Mouse (Mus musculus): ENCODE measurements at regions not wholly inside any gene's neighbourhood (a gene's known extent, or its start where the extent isn't known, plus 50 kb on each side); places are given as distances from the start of the nearest gene placed in this dataset.

- Histone ChIP-seq H3K27ac (ENCODE audit: low read depth, low read length) (no peak overlapping the region), H3K9ac (ENCODE audit: low read length) (no peak overlapping the region), H3K9me3 (ENCODE audit: control insufficient read depth, low read length) (no peaks in the 10 kb centered on the region), H3K27me3 (ENCODE audit: control insufficient read depth, insufficient read depth, low read length) (no peaks in the 10 kb centered on the region), H3K4me3 (ENCODE audit: low read depth, low read length) (no peak overlapping the region), H3K36me3 (ENCODE audit: control insufficient read depth, insufficient read depth, low read length) (no peaks in the 10 kb centered on the region), H3K4me2 (ENCODE audit: low read depth) (no peak overlapping the region), H3K4me1 (ENCODE audit: control insufficient read depth, insufficient read depth, low read length) (no peaks in the 10 kb centered on the region)
- DNase-seq (ENCODE audit: low spot score) = no peak
- WGBS = 87% methylated on average over 1 of the region's 1 CpGs
- no peak for ATAC-seq (ENCODE audit: insufficient read depth, low FRiP score, low TSS enrichment)
Measured at GRCm38 (mm10) chr15:70606896-70607295, 3227.5 kb upstream of the Gm6569 start.

- ATAC-seq (ENCODE audit: insufficient read depth, low FRiP score, low TSS enrichment) = no peak
- Histone ChIP-seq H3K36me3 (ENCODE audit: control insufficient read depth, insufficient read depth, low read length) (no peaks in the 10 kb centered on the region), H3K9me3 (ENCODE audit: control insufficient read depth, low read length) (no peaks in the 10 kb centered on the region), H3K9ac (ENCODE audit: low read length) (no peak overlapping the region), H3K27ac (ENCODE audit: low read depth, low read length) (no peak overlapping the region), H3K4me1 (ENCODE audit: control insufficient read depth, insufficient read depth, low read length) (no peaks in the 10 kb centered on the region), H3K4me3 (ENCODE audit: low read depth, low read length) (no peak overlapping the region), H3K4me2 (ENCODE audit: low read depth) (no peak overlapping the region), H3K27me3 (ENCODE audit: control insufficient read depth, insufficient read depth, low read length) (no peaks in the 10 kb centered on the region)
- WGBS = 60% methylated on average over 2 of the region's 2 CpGs
- DNase-seq (ENCODE audit: low spot score) = no peak
Measured at GRCm38 (mm10) chr15:70618131-70618674, 3216.2 kb upstream of the Gm6569 start.

- 83% methylated on average over 2 of the region's 2 CpGs for WGBS
- H3K4me1 ChIP-seq (ENCODE audit: control insufficient read depth, insufficient read depth, low read length) = no peaks in the 10 kb centered on the region
- no peak overlapping the region for H3K4me3 ChIP-seq (ENCODE audit: low read depth, low read length)
- no peak overlapping the region for H3K4me2 ChIP-seq (ENCODE audit: low read depth)
- H3K36me3 ChIP-seq (ENCODE audit: control insufficient read depth, insufficient read depth, low read length) = no peaks in the 10 kb centered on the region
- no peak overlapping the region for H3K27ac ChIP-seq (ENCODE audit: low read depth, low read length)
- H3K27me3 ChIP-seq (ENCODE audit: control insufficient read depth, insufficient read depth, low read length) = no peaks in the 10 kb centered on the region
- no peak overlapping the region for H3K9ac ChIP-seq (ENCODE audit: low read length)
- DNase-seq (ENCODE audit: low spot score) (no peak), ATAC-seq (ENCODE audit: insufficient read depth, low FRiP score, low TSS enrichment) (no peak)
- H3K9me3 ChIP-seq (ENCODE audit: control insufficient read depth, low read length) = no peaks in the 10 kb centered on the region
Measured at GRCm38 (mm10) chr15:70641051-70641552, 3193.3 kb upstream of the Gm6569 start.

GRCm38 (mm10) chr15:70644447-70645202, 3189.7 kb upstream of the Gm6569 start:
- H3K4me3 ChIP-seq (ENCODE audit: low read depth, low read length) = no peak overlapping the region
- 0 out of 2 replicates have a peak overlapping the region, but pooled peaks have one; percentile 10 for H3K27ac ChIP-seq (ENCODE audit: low read depth, low read length)
- H3K9me3 ChIP-seq (ENCODE audit: control insufficient read depth, low read length) = no peaks in the 10 kb centered on the region
- DNase-seq (ENCODE audit: low spot score) (no peak), ATAC-seq (ENCODE audit: insufficient read depth, low FRiP score, low TSS enrichment) (peak; percentile 72; the same call in 1 of the 2 replicates)
- no peak overlapping the region for H3K9ac ChIP-seq (ENCODE audit: low read length)
- H3K4me2 ChIP-seq (ENCODE audit: low read depth) = no peak overlapping the region
- H3K27me3 ChIP-seq (ENCODE audit: control insufficient read depth, insufficient read depth, low read length) = no peaks in the 10 kb centered on the region
- H3K4me1 ChIP-seq (ENCODE audit: control insufficient read depth, insufficient read depth, low read length) = no peaks in the 10 kb centered on the region
- no peaks in the 10 kb centered on the region for H3K36me3 ChIP-seq (ENCODE audit: control insufficient read depth, insufficient read depth, low read length)

DNA sequence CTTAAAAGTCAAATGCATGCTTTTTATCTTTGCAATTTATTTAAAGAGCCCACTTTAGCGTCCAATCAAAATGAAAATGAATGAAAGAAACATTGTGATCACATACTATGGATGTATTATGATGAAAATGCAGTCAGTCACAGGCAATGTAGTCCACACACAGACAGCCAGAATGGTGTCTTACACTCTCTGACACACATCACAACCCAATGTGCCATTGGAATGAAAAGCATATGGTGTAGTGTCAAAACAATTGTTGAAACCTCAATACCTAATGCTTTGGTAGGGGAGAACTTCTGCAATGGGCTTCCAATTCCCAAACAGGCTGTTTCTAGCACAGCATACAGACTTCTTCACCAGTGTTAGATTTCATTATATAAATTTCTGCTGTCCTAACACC, 3158.8 kb upstream of the Gm6569 start:
- Histone ChIP-seq H3K4me1 (ENCODE audit: control insufficient read depth, insufficient read depth, low read length) (no peaks in the 10 kb centered on the region), H3K4me2 (ENCODE audit: low read depth) (no peak overlapping the region), H3K9ac (ENCODE audit: low read length) (no peak overlapping the region), H3K27ac (ENCODE audit: low read depth, low read length) (no peak overlapping the region), H3K27me3 (ENCODE audit: control insufficient read depth, insufficient read depth, low read length) (no peaks in the 10 kb centered on the region), H3K9me3 (ENCODE audit: control insufficient read depth, low read length) (no peaks in the 10 kb centered on the region), H3K4me3 (ENCODE audit: low read depth, low read length) (no peak overlapping the region), H3K36me3 (ENCODE audit: control insufficient read depth, insufficient read depth, low read length) (no peaks in the 10 kb centered on the region)
- DNase-seq (ENCODE audit: low spot score) (no peak), ATAC-seq (ENCODE audit: insufficient read depth, low FRiP score, low TSS enrichment) (no peak)
- 84% methylated on average over 1 of the region's 1 CpGs for WGBS

GRCm38 (mm10) chr15:70704547-70704946, 3129.8 kb upstream of the Gm6569 start:
- 72% methylated on average over 2 of the region's 2 CpGs for WGBS
- peak; percentile 12 for DNase-seq (ENCODE audit: low spot score)
- Histone ChIP-seq H3K4me2 (ENCODE audit: low read depth) (no peak overlapping the region), H3K9me3 (ENCODE audit: control insufficient read depth, low read length) (no peaks in the 10 kb centered on the region), H3K36me3 (ENCODE audit: control insufficient read depth, insufficient read depth, low read length) (no peaks in the 10 kb centered on the region), H3K4me3 (ENCODE audit: low read depth, low read length) (no peak overlapping the region), H3K4me1 (ENCODE audit: control insufficient read depth, insufficient read depth, low read length) (no peaks in the 10 kb centered on the region), H3K27ac (ENCODE audit: low read depth, low read length) (no peak overlapping the region), H3K9ac (ENCODE audit: low read length) (no peak overlapping the region), H3K27me3 (ENCODE audit: control insufficient read depth, insufficient read depth, low read length) (no peaks in the 10 kb centered on the region)
- peak; percentile 63; the same call in 1 of the 2 replicates for ATAC-seq (ENCODE audit: insufficient read depth, low FRiP score, low TSS enrichment)

DNA sequence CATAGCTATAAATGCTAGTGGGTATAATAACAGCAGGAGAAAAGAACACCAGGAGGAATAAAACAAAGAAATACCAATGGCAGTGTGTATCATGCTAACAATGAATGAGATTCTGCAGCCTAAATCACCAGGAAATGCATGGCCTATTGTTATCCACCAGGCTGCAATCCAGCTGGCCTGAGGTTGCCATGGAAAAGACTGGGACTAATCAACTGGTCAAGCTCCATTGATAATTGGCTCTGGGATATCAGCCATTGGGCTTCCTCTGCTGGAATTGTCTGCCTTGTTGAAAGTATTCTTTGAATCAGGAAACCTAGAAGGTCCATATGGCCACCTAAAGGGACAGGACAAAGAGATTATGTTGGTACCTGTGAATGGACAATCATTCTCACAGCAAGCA, 3120.6 kb upstream of the Gm6569 start:
- no peaks in the 10 kb centered on the region for H3K27me3 ChIP-seq (ENCODE audit: control insufficient read depth, insufficient read depth, low read length)
- no peak overlapping the region for H3K4me3 ChIP-seq (ENCODE audit: low read depth, low read length)
- no peaks in the 10 kb centered on the region for H3K9me3 ChIP-seq (ENCODE audit: control insufficient read depth, low read length)
- 0 out of 2 replicates have a peak overlapping the region, but pooled peaks have one; percentile 4 for H3K27ac ChIP-seq (ENCODE audit: low read depth, low read length)
- no peak overlapping the region for H3K4me2 ChIP-seq (ENCODE audit: low read depth)
- H3K9ac ChIP-seq (ENCODE audit: low read length) = no peak overlapping the region
- peak; percentile 89 for ATAC-seq (ENCODE audit: insufficient read depth, low FRiP score, low TSS enrichment)
- DNase-seq (ENCODE audit: low spot score) = peak; percentile 39
- H3K4me1 ChIP-seq (ENCODE audit: control insufficient read depth, insufficient read depth, low read length) = no peaks in the 10 kb centered on the region
- no peaks in the 10 kb centered on the region for H3K36me3 ChIP-seq (ENCODE audit: control insufficient read depth, insufficient read depth, low read length)

- no peak overlapping the region for H3K4me3 ChIP-seq (ENCODE audit: low read depth, low read length)
- no peak for DNase-seq (ENCODE audit: low spot score)
- H3K4me2 ChIP-seq (ENCODE audit: low read depth) = no peak overlapping the region
- no peaks in the 10 kb centered on the region for H3K27me3 ChIP-seq (ENCODE audit: control insufficient read depth, insufficient read depth, low read length)
- 92% methylated on average over 1 of the region's 1 CpGs for WGBS
- H3K27ac ChIP-seq (ENCODE audit: low read depth, low read length) = no peak overlapping the region
- no peaks in the 10 kb centered on the region for H3K4me1 ChIP-seq (ENCODE audit: control insufficient read depth, insufficient read depth, low read length)
- H3K9ac ChIP-seq (ENCODE audit: low read length) = no peak overlapping the region
- no peaks in the 10 kb centered on the region for H3K9me3 ChIP-seq (ENCODE audit: control insufficient read depth, low read length)
- H3K36me3 ChIP-seq (ENCODE audit: control insufficient read depth, insufficient read depth, low read length) = no peaks in the 10 kb centered on the region
- no peak; the same call in 1 of the 2 replicates for ATAC-seq (ENCODE audit: insufficient read depth, low FRiP score, low TSS enrichment)
Measured at GRCm38 (mm10) chr15:70727361-70727885, 3106.9 kb upstream of the Gm6569 start.

DNA sequence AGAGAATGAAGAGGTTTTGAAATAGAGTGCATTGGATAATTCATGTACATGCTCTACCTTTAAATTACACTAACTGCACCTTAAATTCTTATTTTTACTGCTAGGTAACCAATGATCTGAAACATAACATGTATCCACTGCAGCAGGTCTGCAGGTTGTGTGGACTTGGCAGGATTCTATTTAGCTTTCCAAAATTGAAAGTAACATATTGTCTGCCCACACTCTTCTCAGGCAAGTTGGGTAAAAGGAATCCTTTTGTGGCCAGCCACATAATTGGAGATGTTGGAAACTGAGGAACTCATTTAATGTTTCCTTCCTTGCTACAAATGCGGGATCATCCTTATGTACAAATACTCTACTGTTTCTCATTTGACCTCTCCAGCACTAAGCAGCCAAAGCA, 3106.4 kb upstream of the Gm6569 start:
- Histone ChIP-seq H3K9ac (ENCODE audit: low read length) (no peak overlapping the region), H3K4me1 (ENCODE audit: control insufficient read depth, insufficient read depth, low read length) (no peaks in the 10 kb centered on the region), H3K27ac (ENCODE audit: low read depth, low read length) (no peak overlapping the region), H3K4me3 (ENCODE audit: low read depth, low read length) (no peak overlapping the region), H3K36me3 (ENCODE audit: control insufficient read depth, insufficient read depth, low read length) (no peaks in the 10 kb centered on the region), H3K27me3 (ENCODE audit: control insufficient read depth, insufficient read depth, low read length) (no peaks in the 10 kb centered on the region), H3K4me2 (ENCODE audit: low read depth) (no peak overlapping the region), H3K9me3 (ENCODE audit: control insufficient read depth, low read length) (no peaks in the 10 kb centered on the region)
- DNase-seq (ENCODE audit: low spot score) = no peak
- ATAC-seq (ENCODE audit: insufficient read depth, low FRiP score, low TSS enrichment) = no peak
- WGBS = 89% methylated on average over 1 of the region's 1 CpGs

Data from neural tube, embryonic 11.5 days (tissue).